Mouse (Mus musculus) cortical plate, adult 2 months (tissue): ENCODE measurements around the gene Immp2l.

Source experiments
- CTCF ChIP-seq: fragments of 200-500 bp; IDR thresholded peaks from 2 replicates; pipeline ENCODE4 v1.5.1; 2011; ENCODE audit warnings: mild to moderate bottlenecking, control low read depth, low read length; ENCODE audit not compliant: insufficient read depth; ENCODE audit errors: extremely low read depth
- POLR2A ChIP-seq: fragments of 200-500 bp; IDR thresholded peaks from 2 replicates; pipeline ENCODE4 v1.6.1; 2011; ENCODE audit warnings: mild to moderate bottlenecking, low read length, control low read depth; ENCODE audit not compliant: insufficient read depth; ENCODE audit errors: extremely low read depth

GRCm38 (mm10) chr12:41330988-41331671 lies 307.2 kb downstream of the Immp2l start:
- TF ChIP-seq POLR2A (no peak), CTCF (no peak)
